Mouse (Mus musculus) thymus, adult 2 months (tissue): ENCODE results near the gene Pdia4.
"Not testable (repeated sequence)": the region's sequence is repeated elsewhere in the genome, so short reads cannot be mapped to it uniquely, and the experiment has no call there.

Experiments used
- CTCF ChIP-seq: fragments of 200-500 bp; IDR thresholded peaks from 2 replicates; pipeline ENCODE4 v1.5.1; 2012; ENCODE audit warnings: mild to moderate bottlenecking, control low read depth, low read length, moderate library complexity, borderline replicate concordance; ENCODE audit not compliant: control insufficient read depth, poor library complexity, insufficient read depth; ENCODE audit errors: extremely low read depth
- POLR2A ChIP-seq: fragments of 200-500 bp; IDR thresholded peaks from 2 replicates; pipeline ENCODE4 v1.6.1; 2012; ENCODE audit warnings: mild to moderate bottlenecking, low read length, control low read depth, moderate library complexity; ENCODE audit not compliant: control insufficient read depth, poor library complexity, insufficient read depth; ENCODE audit errors: extremely low read depth

- not testable (repeated sequence) for TF ChIP-seq CTCF, POLR2A
These were observed 60.1 kb downstream of the Pdia4 start for GRCm38 (mm10) chr6:47753144-47753543.
